Mouse (Mus musculus) olfactory bulb, adult 2 months (tissue): ENCODE results near the gene Gm20696. TPM values are rescaled to one million over a fixed set of nuclear protein-coding genes. Genes with fewer than 3 reads are reported as not detected.

ENCODE experiments used
- H3K27ac ChIP-seq: fragments of 200-500 bp; 2 replicates; pipeline ENCODE4 v1.5.1; 2012; ENCODE audit warnings: low read depth, low read length; ENCODE audit not compliant: insufficient read depth
- H3K4me1 ChIP-seq: fragments of 200-500 bp; 2 replicates; pipeline ENCODE4 v1.6.1; 2012; ENCODE audit warnings: low read length; ENCODE audit not compliant: control insufficient read depth, insufficient read depth
- H3K4me3 ChIP-seq: fragments of 200-500 bp; 2 replicates; pipeline ENCODE4 v1.5.1; 2012; ENCODE audit warnings: mild to moderate bottlenecking, low read depth, low read length, moderate library complexity; ENCODE audit not compliant: insufficient read depth
- CTCF ChIP-seq: fragments of 200-500 bp; IDR thresholded peaks from 2 replicates; pipeline ENCODE4 v1.5.1; 2012; ENCODE audit warnings: low read depth, mild to moderate bottlenecking, low read length, moderate library complexity; ENCODE audit not compliant: insufficient read depth
- POLR2A ChIP-seq: fragments of 200-500 bp; IDR thresholded peaks from 2 replicates; pipeline ENCODE4 v1.6.1; 2012; ENCODE audit warnings: mild to moderate bottlenecking, low read depth, low read length, moderate library complexity; ENCODE audit not compliant: insufficient read depth
- WGBS: fragments of 180-500 bp; shearing (Covaris S2); methylation state at CpG from one replicate; pipeline ENCODE4 v1.1.7; 2018; 5-methylcytosine and 5-hydroxymethylcytosine counted together
- polyA plus RNA-seq: library from polyadenylated mRNA; stranded (reverse); fragments of >200 nt; gene quantifications from 2 replicates; pipeline ENCODE4 v1.2.4, GENCODE M21; 2012; ENCODE audit warnings: low replicate concordance; ENCODE audit not compliant: missing spikeins, insufficient read depth, insufficient read length

The Gm20696 gene
- polyA plus RNA-seq, 1 experiment: not detected

- Histone ChIP-seq H3K4me3 (no peak overlapping the region), H3K4me1 (peaks cover 2% of the 10 kb centered on the region), H3K27ac (no peak overlapping the region)
- 89% methylated on average over 5 of the region's 5 CpGs for WGBS
- TF ChIP-seq CTCF (no peak), POLR2A (no peak)
These were observed 286.5 kb downstream of the Gm20696 start for GRCm38 (mm10) chr6:99380146-99380545.

GRCm38 (mm10) chr6:99378997-99379710, 287.4 kb downstream of the Gm20696 start:
- Histone ChIP-seq H3K27ac (no peak overlapping the region), H3K4me3 (no peak overlapping the region), H3K4me1 (peaks cover 2% of the 10 kb centered on the region)
- 87% methylated on average over 7 of the region's 7 CpGs for WGBS
- TF ChIP-seq POLR2A (no peak), CTCF (no peak)

GRCm38 (mm10) chr6:99377716-99378115, 288.9 kb downstream of the Gm20696 start:
- H3K27ac ChIP-seq: no peak overlapping the region
- WGBS: 74% methylated on average over 4 of the region's 4 CpGs
- H3K4me1 ChIP-seq: no peaks in the 10 kb centered on the region
- no peak overlapping the region for H3K4me3 ChIP-seq
- TF ChIP-seq CTCF (no peak), POLR2A (no peak)

- Histone ChIP-seq H3K4me3 (no peak overlapping the region), H3K4me1 (no peaks in the 10 kb centered on the region), H3K27ac (no peak overlapping the region)
- WGBS: 90% methylated on average over 2 of the region's 2 CpGs
- TF ChIP-seq CTCF: no peak
- TF ChIP-seq POLR2A: no peak
These were observed 289.5 kb downstream of the Gm20696 start for GRCm38 (mm10) chr6:99377131-99377530.

GRCm38 (mm10) chr6:99376721-99377120, 289.9 kb downstream of the Gm20696 start:
- no peak overlapping the region for H3K4me3 ChIP-seq
- H3K27ac ChIP-seq: no peak overlapping the region
- WGBS: 91% methylated on average over 8 of the region's 8 CpGs
- no peaks in the 10 kb centered on the region for H3K4me1 ChIP-seq
- TF ChIP-seq CTCF (no peak), POLR2A (no peak)

- TF ChIP-seq CTCF (no peak), POLR2A (no peak)
- WGBS: 76% methylated on average over 6 of the region's 6 CpGs
- Histone ChIP-seq H3K4me1 (no peaks in the 10 kb centered on the region), H3K4me3 (no peak overlapping the region), H3K27ac (no peak overlapping the region)
These were observed 290.7 kb downstream of the Gm20696 start for GRCm38 (mm10) chr6:99375865-99376264.

GRCm38 (mm10) chr6:99375376-99375775, 291.2 kb downstream of the Gm20696 start:
- no peak overlapping the region for H3K4me3 ChIP-seq
- H3K27ac ChIP-seq: no peak overlapping the region
- TF ChIP-seq CTCF (no peak), POLR2A (no peak)
- H3K4me1 ChIP-seq: no peaks in the 10 kb centered on the region
- 90% methylated on average over 4 of the region's 4 CpGs for WGBS

GRCm38 (mm10) chr6:99374448-99375271, 291.9 kb downstream of the Gm20696 start:
- Histone ChIP-seq H3K27ac (no peak overlapping the region), H3K4me1 (peaks cover 2% of the 10 kb centered on the region; the same call in 1 of the 2 replicates), H3K4me3 (no peak overlapping the region)
- no peak for TF ChIP-seq POLR2A
- WGBS: 72% methylated on average over 19 of the region's 19 CpGs

GRCm38 (mm10) chr6:99372427-99372826, 294.2 kb downstream of the Gm20696 start:
- WGBS: 87% methylated on average over 5 of the region's 5 CpGs
- Histone ChIP-seq H3K4me1 (peaks cover 4% of the 10 kb centered on the region; the same call in 1 of the 2 replicates), H3K27ac (no peak overlapping the region), H3K4me3 (no peak overlapping the region)
- TF ChIP-seq CTCF (no peak), POLR2A (no peak)
